Mouse (Mus musculus) limb, embryonic 14.5 days (tissue): ENCODE results near the gene Ldhal6b. TPM values are rescaled to one million over a fixed set of nuclear protein-coding genes. Genes with fewer than 3 reads are reported as not detected.

Source experiments
- ATAC-seq: fragments of 200-750 bp; cut with Nextera tagmentation; 2 replicates; pipeline ENCODE4 v1.8.0; 2017; ENCODE audit warnings: low read depth, moderate number of reproducible peaks, moderate TSS enrichment; ENCODE audit not compliant: low FRiP score
- DNase-seq: peaks from one replicate; pipeline ENCODE4 v3.0.0-alpha.2; 2015; ENCODE audit warnings: low spot score
- H3K27ac ChIP-seq: fragments of 300-500 bp; sonication (generic); replicated peaks from 2 replicates; pipeline ENCODE4 v1.5.1; 2014; ENCODE audit warnings: low read depth, mild to moderate bottlenecking, low read length, moderate library complexity, mixed read lengths
- H3K27me3 ChIP-seq: fragments of 300-500 bp; sonication (generic); 2 replicates; pipeline ENCODE4 v1.6.1; 2014; ENCODE audit warnings: low read length, mixed read lengths; ENCODE audit not compliant: control insufficient read depth, insufficient read depth
- H3K36me3 ChIP-seq: fragments of 300-500 bp; sonication (generic); 2 replicates; pipeline ENCODE4 v1.6.1; 2014; ENCODE audit warnings: mild to moderate bottlenecking, low read length, moderate library complexity, mixed read lengths; ENCODE audit not compliant: control insufficient read depth, insufficient read depth
- H3K4me1 ChIP-seq: fragments of 300-500 bp; sonication (generic); 2 replicates; pipeline ENCODE4 v1.6.1; 2014; ENCODE audit warnings: antibody characterized with exemption, low read length, mixed read lengths; ENCODE audit not compliant: control insufficient read depth, insufficient read depth
- H3K4me2 ChIP-seq: fragments of 300-500 bp; sonication (generic); replicated peaks from 2 replicates; pipeline ENCODE4 v1.6.1; 2014; ENCODE audit warnings: low read depth, mild to moderate bottlenecking, low read length, moderate library complexity; ENCODE audit not compliant: severe bottlenecking
- H3K4me3 ChIP-seq: fragments of 300-500 bp; sonication (generic); replicated peaks from 2 replicates; pipeline ENCODE4 v1.5.1; 2014; ENCODE audit warnings: low read length
- H3K9ac ChIP-seq: fragments of 300-500 bp; sonication (generic); 2 replicates; pipeline ENCODE4 v1.6.1; 2014; ENCODE audit warnings: mild to moderate bottlenecking, low read depth, low read length, moderate library complexity; ENCODE audit not compliant: severe bottlenecking
- H3K9me3 ChIP-seq: fragments of 300-500 bp; sonication (generic); 2 replicates; pipeline ENCODE4 v1.6.1; 2016; ENCODE audit warnings: low read length; ENCODE audit not compliant: control insufficient read depth
- POLR2A ChIP-seq: fragments of 200-500 bp; IDR thresholded peaks from 2 replicates; pipeline ENCODE4 v1.8.0; 2012; ENCODE audit warnings: inconsistent platforms, mild to moderate bottlenecking, moderate library complexity, borderline replicate concordance; ENCODE audit not compliant: insufficient read depth, insufficient read length; ENCODE audit errors: extremely low read depth
- WGBS: fragments of 180-500 bp; shearing (Covaris S2); extraction: QIAGEN DNeasy Blood & Tissue Kit; methylation state at CpG from one replicate; pipeline ENCODE4 v1.1.7; 2014; 5-methylcytosine and 5-hydroxymethylcytosine counted together
- microRNA-seq: library from miRNA; unstranded; fragments of <30 nt; microRNA quantifications from one replicate; pipeline ENCODE4, GENCODE M21; 2016
- polyA plus RNA-seq, 2 experiments: library from polyadenylated mRNA; depleted of rRNA in 1 of 2; stranded (reverse) in 1 of 2; unstranded in 1 of 2; fragments of >200 nt; fragmentation: Nextera tagmentation in 1 of 2; extraction: Ambion mirVana in 1 of 2; gene quantifications; 2 replicates each; pipeline versions ENCODE4 v1.2.1 to v1.2.3; 2012 to 2014

Ldhal6b gene
- polyA plus RNA-seq, 2 experiments: 0.47 TPM; not detected in 1

GRCm38 (mm10) chr17:5371032-5371431 lies 47.5 kb downstream of the Ldhal6b start:
- Histone ChIP-seq H3K9me3 (0 out of 2 replicates have a peak, but pooled peaks cover 3% of the 10 kb centered on the region), H3K36me3 (no peaks in the 10 kb centered on the region), H3K4me2 (no peak overlapping the region), H3K9ac (no peak overlapping the region), H3K27me3 (no peaks in the 10 kb centered on the region), H3K4me3 (no peak overlapping the region), H3K4me1 (peaks cover 1% of the 10 kb centered on the region; the same call in 1 of the 2 replicates), H3K27ac (no peak overlapping the region)
- WGBS: 64% methylated on average over 4 of the region's 4 CpGs
- ATAC-seq (no peak), DNase-seq (no peak)
- no peak for TF ChIP-seq POLR2A

Small RNAs within 50 kb of the gene (microRNA-seq; reads per million reads assigned to microRNA genes)
- not detected for gene Gm22475

Other genes starting within 250 kb of the Ldhal6b start
- gene Tmem242, start 21.5 kb upstream of the Ldhal6b start, polyA plus RNA-seq (2012; rRNA removed): 28.0 and 34.2 TPM in 2 replicates
- 115 and 122 TPM in 2 replicates for gene Tmem242, start 21.5 kb upstream of the Ldhal6b start, polyA plus RNA-seq (2014; fragmentation: Nextera tagmentation; extraction: Ambion mirVana)
- 2.9 and 3.0 TPM in 2 replicates for gene Zdhhc14, start 73.8 kb upstream of the Ldhal6b start, polyA plus RNA-seq (2012; rRNA removed)
- gene Zdhhc14, start 73.8 kb upstream of the Ldhal6b start, polyA plus RNA-seq (2014; fragmentation: Nextera tagmentation; extraction: Ambion mirVana): 4.3 and 5.5 TPM in 2 replicates